Mouse (Mus musculus): ENCODE measurements around the gene Klrb1.
"Not testable (repeated sequence)": the region's sequence is repeated elsewhere in the genome, so short reads cannot be mapped to it uniquely, and the experiment has no call there.

Gene Klrb1

GRCm38 (mm10) chr6:128722959-128723358 lies at the start of gene Klrb1:
Klrb1 (minus strand) TSS chr6:128723059.
- DNase-seq: no peak

GRCm38 (mm10) chr6:128769481-128770253 lies 46.8 kb upstream of the Klrb1 start:
- no peak for DNase-seq

- no peak for DNase-seq
Observed at GRCm38 (mm10) chr6:128768047-128768446, 45.2 kb upstream of the Klrb1 start.

- peak; percentile 66 for DNase-seq
Observed at GRCm38 (mm10) chr6:128766486-128767254, 43.8 kb upstream of the Klrb1 start.

- no peak for DNase-seq
Observed at GRCm38 (mm10) chr6:128765211-128765610, 42.4 kb upstream of the Klrb1 start.

GRCm38 (mm10) chr6:128764598-128764997 lies 41.7 kb upstream of the Klrb1 start:
- no peak for DNase-seq

- DNase-seq: peak; percentile 94
Observed at GRCm38 (mm10) chr6:128763736-128764523, 41.1 kb upstream of the Klrb1 start.

- peak; percentile 15 for DNase-seq
Observed at GRCm38 (mm10) chr6:128762892-128763670, 40.2 kb upstream of the Klrb1 start.

- DNase-seq: no peak
Observed at GRCm38 (mm10) chr6:128761144-128761540, 38.3 kb upstream of the Klrb1 start.

GRCm38 (mm10) chr6:128760416-128761143 lies 37.7 kb upstream of the Klrb1 start:
- DNase-seq: peak; percentile 88

- DNase-seq: peak; percentile 91
Observed at GRCm38 (mm10) chr6:128760016-128760415, 37.2 kb upstream of the Klrb1 start.

- DNase-seq: peak; percentile 17
Observed at GRCm38 (mm10) chr6:128759221-128759950, 36.5 kb upstream of the Klrb1 start.

GRCm38 (mm10) chr6:128755402-128755763 lies 32.5 kb upstream of the Klrb1 start:
- not testable (repeated sequence) for DNase-seq

GRCm38 (mm10) chr6:128754748-128755401 lies 32.0 kb upstream of the Klrb1 start:
- not testable (repeated sequence) for DNase-seq

GRCm38 (mm10) chr6:128754265-128754664 lies 31.4 kb upstream of the Klrb1 start:
- peak; percentile 43 for DNase-seq

GRCm38 (mm10) chr6:128753610-128754224 lies 30.9 kb upstream of the Klrb1 start:
- DNase-seq: peak; percentile 78

GRCm38 (mm10) chr6:128747006-128747405 lies 24.1 kb upstream of the Klrb1 start:
- DNase-seq: not testable (repeated sequence)

- no peak for DNase-seq
Observed at GRCm38 (mm10) chr6:128737445-128737844, 14.6 kb upstream of the Klrb1 start.

GRCm38 (mm10) chr6:128736100-128736499 lies 13.2 kb upstream of the Klrb1 start:
- DNase-seq: peak; percentile 66

- DNase-seq: no peak
Observed at GRCm38 (mm10) chr6:128734896-128735295, 12.0 kb upstream of the Klrb1 start.
